Mouse (Mus musculus) ovary, postnatal 10 days (tissue): Measurements from ENCODE around the gene Wdr24.

Experiments used
- DNase-seq: peaks from one replicate; pipeline ENCODE4 v3.0.0; 2022; ENCODE audit warnings: low spot score

Gene Wdr24

DNA sequence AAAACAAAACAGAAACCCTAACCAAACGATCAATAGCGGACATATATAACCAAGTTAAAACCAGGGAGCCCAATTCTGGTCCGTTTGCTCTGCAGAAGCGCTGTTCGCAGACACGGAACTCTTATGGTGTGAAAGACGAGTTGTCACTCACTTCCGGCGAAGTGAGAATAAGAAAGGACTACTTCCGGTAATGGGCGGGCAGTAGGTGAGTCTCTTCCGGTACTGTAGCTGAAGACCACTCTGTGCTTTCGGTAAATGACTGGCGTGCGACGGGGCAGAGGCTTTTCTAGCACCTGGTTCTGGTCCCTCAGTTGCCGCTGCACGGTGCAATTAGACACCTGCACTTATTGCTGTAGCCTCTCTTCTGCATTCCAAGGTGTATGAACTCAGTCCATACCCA lies at the start of gene Wdr24:
Gene Wdr24 (plus strand): TSS at position 176 of the 400 bp plus-strand sequence.
- peak; percentile 53 for DNase-seq

DNA sequence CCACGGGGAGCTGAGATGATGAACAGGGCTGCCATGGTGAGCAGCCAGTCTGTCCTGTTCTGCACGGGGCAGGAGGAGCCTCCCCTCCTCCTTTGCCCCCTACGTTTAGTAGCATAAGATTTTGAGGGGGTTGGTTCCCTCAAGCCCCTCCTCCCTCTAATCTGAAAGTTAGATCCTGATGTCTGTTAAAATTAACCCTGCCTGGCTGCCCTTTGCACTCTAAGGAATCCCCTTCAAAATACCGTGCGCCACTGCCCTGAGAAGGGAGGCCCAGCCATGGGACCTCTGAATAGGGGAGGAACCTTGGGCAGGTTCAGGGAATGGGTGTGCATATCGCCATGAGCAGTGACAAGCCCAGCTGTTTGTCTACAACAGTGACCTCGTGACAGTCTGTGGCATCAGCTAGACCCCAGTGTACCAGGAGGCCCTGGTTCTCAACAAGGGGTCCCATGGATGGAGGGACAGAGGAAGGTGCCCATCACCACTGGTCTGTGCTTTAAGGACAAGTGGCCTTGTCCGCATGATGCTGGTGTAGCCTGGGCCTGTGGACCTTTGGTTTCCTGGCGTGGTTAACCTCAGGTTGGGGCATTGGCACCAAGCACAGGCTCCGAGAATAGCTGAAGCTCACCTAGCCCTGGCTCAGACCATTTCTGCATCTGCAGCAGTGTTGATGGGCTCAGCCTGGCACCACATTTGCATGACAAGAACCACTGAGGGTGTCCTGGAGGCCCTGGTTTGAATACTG lies 47.9 kb upstream of the Wdr24 start:
- no peak for DNase-seq

DNA sequence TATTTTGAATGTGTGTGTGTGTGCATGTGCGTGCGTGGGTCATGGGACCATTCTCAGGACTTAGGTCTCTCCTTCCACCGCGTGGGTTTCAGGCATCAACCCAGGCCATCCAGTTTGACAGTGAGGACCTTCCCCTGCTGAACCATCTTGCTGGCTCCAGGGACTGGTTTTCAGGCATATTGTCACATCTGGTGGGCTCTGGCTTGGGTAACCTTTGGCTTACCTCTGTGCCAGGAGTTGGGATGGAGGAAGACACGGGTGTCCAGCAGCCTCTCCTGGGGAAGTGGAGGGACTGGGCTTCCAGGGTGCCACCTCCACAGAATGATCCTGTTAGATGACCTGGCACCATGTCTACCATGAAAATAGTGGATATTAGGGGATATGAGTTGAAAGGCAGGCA lies 45.5 kb upstream of the Wdr24 start:
- no peak for DNase-seq

DNA sequence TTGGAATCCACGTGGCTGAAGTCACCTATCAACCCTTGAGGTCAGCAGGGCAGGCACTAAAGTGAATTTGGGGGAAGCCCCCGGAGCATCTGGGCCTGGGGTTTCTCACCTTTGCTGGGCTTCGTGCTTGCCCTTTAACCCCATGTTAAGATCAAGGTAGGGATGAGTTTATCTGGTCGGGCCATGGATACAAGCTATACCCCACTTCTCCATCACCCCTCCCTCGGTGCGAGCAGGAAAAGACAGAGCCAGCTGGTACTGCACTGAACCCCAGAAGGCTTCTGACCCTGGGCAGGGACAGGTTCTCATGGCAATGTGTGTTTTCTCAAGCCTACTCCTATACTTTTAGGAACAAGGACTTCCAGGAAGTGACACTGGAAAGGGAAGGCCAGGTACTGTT lies 42.1 kb upstream of the Wdr24 start:
- no peak for DNase-seq

DNA sequence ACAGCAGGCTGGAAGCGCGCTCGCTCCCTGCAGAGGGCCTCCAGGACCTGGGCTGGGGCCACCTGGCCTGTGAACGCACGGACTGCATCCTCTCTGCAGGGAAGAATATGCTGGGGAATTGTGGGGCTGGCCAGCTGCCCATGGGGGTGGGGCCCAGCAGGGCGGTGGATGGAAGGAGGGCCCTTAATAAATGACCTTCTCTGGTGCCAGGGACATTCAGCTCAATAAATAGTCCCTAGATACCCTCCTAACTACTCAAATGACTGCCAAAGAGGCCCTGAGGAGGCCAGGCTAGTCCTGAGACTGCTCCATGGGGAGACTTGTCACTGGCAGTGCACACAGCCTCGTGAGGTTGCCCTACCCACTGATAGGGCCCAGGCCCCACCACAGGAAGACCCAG lies 40.3 kb upstream of the Wdr24 start:
- DNase-seq: no peak

DNA sequence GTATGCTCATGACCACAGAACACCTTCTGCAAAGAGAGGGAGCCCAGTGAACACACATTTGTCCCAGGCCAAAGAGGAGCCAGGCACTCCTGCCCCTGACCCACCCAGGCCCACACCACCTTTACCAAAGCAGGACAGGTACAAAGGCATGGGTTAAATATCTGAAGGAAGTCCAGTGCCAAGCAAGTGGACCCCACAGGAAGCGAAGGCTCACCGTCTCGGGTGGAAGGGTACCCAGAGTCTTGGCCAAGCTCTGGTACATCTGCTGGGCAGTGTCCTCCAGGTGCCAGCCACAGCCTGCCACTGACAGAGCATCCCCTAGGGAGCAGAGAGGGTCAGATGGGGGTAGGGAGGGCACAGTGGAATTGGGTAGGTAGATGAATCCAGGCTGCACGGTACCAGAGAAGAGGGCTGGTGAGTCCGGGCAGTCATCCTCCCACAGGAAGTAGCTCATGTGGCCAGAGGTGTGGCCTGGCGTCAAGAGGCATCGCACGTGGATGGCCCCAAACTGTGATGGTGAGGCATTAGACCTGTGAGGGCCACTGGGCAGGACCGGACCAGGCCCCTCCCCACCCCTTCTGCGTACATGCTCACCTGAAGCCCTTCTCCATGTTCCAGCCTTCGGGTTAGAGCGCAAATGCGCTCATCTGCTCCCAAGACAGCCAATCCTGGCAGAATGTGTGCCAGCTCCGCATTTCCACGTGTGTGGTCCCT lies 39.4 kb upstream of the Wdr24 start:
- no peak for DNase-seq

DNA sequence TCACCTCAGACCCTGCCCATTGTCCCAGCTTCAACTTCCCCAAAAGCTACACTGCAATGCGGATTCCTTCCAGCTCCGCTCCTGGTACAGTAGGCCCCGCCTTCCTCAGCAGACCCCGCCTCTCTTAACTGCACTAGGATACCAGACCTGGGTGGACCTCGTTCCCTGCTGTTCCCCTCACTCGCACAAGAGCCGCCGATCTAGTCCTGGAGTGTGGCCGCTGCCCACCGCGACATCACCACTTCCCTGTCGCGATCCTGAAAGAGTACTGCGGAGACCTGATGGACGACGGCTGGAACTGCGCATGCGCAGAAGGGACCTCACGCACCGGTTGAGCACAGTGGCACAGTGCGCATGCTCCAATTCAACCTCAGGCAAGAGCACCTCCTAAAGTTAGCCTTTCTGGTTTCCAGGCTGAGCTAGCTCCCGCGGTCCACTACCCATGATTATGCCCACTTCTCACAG lies 38.1 kb upstream of the Wdr24 start, which contains the start of gene Haghl:
Gene Haghl (minus strand): TSS at position 393 of the 465 bp plus-strand sequence.
- peak; percentile 91 for DNase-seq

DNA sequence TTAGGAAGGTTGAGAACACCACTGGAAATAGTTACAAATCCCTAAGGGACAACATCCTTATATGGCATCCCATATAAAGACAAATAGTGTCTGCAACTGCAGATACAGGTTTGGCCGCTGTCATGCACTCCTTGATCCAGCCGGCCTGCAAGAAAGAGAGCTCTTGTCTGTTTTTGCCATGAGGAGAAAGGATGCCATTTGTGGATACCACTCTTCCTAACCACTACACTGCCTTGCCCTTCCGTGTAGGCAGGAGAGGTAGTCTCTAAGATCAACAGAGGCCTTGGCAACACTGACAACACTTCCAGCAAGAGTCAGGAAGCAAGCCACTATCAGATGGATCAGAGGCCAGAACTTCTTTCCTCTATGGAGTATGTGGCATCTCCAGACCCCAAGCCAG lies 37.1 kb upstream of the Wdr24 start, which contains the start of gene Ccdc78:
Gene Ccdc78 (plus strand): TSS at position 301 of the 400 bp plus-strand sequence.
- no peak for DNase-seq

DNA sequence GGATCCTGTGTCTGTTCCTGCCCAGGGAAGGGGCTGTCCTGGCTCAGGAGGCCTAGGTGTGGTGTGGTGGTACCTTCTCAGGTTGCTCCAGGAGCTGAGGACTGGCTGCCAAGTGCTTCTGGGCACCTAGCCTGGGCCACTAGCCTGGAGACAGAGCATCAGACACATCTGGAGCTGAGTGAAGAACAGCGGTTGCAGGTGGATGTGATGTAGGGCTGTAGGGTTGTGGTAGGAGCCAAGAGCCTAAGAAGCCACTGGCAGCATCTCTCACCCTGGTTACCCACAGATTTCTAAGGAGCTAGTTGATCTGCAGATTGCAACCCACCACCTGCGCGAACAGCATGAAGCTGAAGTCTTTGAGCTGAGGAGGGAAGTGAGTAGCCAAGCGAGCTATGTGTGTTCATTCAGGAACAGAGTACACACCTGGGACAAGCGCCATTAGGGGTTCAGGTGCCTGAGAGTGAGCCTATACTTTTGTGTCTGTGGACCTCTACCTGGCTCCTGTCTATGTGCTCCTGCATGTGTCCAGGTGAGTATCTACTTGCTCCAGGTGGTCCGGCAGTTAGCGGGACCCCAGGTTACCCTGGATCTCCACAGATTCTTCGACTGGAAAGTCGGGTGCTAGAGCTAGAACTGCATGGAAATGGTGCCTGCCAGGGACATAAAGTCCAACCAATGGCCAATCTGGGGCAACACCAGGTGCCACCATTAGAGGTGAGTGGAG lies 36.5 kb upstream of the Wdr24 start:
- DNase-seq: no peak

DNA sequence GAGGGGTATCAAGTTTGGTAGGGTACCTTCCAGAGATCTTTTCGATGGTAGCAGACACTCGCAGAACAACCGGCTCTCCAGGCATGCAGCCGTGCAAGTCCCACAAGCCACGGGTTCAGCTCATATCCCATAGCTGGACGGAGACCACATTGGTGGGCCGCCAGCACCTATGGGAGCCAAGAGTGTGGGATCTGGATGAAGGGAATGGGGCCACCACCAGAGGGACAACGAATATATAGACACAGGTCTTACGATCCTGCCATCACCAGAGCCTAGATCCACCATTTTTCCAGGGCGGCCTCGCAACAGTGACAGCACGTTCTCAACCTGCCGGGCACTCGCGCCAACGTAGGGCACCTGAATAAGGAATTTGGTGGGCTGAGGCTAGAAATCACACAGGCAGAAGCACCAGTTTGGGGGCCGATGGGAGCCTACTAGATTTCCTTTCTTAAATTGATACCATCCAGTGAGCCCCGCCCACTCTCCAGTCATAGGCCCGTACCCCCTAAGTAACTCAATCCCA lies 32.0 kb upstream of the Wdr24 start:
- DNase-seq: no peak

DNA sequence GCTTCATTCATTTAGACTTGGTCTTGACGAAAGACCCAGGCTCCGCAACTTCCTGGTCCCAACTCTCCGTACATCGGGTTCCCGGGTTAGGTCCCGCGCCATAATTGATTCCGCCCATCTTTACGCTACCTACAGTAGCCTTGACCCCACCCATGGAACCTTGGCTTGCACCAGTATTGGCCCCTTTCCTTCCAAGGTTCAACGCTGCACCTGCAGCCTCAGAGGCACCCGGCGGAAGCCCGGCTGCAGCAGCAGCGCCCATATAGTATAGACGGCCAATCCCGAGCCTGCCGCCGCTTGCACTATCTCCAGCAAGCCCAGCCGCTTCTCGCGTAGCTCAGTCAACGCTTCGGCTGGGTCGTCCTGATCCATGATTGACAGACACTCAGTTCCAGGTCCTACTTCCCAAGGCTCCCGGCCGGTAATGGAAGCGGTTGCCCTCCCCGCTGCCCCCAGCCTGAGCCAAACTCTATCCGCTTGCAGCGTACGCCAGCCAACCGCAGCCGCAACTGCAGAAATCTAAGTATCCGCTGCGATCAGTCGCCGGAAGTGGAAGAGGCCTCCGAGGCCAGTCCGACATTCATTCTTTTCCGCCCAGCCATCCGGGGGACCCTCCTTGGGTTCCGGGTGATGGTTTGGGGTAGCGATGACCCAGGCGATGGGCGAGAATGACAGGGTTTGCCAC lies 31.4 kb upstream of the Wdr24 start:
- peak; percentile 88 for DNase-seq

DNA sequence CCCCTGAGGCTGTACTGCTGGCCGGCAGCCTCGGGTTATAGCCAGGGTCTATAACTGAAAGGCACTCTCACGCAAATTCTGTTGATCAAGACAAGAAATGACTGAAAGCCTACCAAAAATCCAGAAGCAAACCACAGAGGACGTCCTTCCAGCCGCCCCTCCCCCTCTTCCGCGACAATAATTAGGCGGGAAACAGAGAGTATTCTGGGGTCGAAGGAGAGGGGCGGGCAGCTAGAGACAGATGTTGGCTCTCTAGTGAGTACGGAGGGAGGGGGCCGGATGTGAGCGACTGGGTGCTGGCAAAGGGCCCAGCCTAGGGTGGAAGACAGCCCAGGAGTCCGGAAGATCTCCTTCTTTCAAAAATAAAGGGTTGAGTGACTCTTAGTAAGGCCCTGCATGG lies 30.8 kb upstream of the Wdr24 start, which contains the start of gene Fam173a:
Gene Fam173a (minus strand): TSS at position 287 of the 400 bp plus-strand sequence.
- DNase-seq: peak; percentile 62

DNA sequence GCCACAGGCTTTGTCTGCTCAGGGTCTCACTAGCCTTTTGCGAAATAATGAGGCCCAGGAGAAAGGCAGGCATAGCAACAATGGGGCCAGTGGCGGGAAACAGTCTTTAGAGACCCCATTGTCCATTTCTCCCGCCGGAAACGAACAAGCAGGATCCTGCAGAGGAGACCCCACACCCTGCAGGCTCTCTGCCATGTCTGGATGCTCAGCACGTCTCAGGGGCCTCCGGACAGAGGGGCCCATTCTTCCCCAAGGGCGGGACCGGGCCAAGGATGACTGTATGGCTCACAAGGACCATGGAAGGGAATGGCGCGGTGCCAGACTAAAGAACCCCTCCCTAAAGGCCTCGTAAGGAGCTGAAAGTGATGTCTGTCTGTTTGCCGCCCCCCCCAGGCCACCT lies 29.2 kb upstream of the Wdr24 start:
- DNase-seq: no peak

DNA sequence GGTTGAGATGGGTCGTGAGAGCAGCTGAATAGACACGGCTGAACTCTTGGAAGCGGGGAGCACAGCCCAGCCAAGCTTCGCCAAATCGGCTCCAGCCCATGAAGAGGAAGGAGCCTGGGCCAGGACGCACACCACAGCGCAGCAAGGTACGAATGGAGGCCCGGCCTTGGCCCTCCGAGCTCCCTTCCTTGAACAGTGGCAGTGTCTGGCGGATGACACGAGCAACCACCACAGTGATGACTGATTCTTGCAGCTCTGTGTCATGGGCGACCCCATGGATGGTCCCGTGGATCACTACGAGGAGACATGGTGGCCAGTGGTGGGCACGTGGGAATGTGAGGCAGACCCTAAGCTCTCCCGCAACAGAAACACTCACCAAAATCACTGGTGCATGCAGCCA lies 28.4 kb upstream of the Wdr24 start:
- DNase-seq: no peak

DNA sequence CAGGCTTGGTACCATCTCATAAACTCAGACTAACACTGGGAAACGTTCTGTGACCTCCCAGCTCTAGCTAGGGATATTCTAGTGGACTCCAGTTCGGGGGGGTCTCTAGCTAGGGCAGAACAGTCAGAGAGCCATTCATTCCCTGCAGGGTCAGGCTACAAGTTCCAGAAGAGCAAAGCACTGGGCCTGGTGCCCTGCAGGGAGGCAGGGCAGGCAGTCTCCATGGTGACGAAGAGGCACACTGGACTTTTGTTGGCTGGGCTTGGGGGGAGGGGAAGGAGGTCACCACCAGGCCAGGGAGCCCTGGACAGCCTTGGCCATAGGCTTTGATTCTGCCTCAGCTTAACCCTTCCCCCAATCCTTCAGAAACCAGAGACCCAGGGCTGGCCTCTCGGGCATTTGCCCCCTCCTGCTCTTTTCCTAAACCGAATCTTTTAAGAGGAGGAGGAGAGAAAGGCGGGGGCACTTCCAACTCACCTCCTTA lies 27.8 kb upstream of the Wdr24 start, which contains the start of gene AC134908.4:
Gene AC134908.4 (minus strand): TSS at position 51 of the 484 bp plus-strand sequence.
- no peak for DNase-seq

DNA sequence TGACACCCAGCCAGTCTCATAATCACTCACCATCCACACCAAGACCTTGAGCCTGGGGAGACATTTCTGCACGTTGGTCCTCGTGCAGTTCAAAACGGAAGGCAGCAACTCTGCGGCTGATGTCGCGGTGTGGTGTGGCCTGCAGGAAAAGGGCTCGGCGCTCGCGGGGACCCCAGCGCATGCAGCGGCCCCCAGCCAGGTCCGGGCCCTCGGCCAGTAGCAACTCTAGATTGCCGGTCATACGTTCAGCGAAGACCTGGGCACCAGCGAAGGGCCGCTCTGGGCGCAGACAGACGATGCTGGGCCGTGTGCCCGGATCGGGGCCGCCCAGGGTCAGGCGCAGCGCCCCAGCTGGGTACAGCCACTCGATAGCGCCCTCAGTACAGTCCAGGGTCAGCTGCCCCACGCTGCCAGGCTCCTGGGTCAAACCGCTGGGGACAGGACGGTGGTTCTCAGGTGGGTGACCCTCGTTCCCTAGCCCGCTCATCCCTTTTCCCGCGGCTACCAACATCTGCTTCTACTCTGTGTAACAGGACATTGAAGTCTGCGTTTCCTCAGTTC lies 27.1 kb upstream of the Wdr24 start:
- no peak for DNase-seq

DNA sequence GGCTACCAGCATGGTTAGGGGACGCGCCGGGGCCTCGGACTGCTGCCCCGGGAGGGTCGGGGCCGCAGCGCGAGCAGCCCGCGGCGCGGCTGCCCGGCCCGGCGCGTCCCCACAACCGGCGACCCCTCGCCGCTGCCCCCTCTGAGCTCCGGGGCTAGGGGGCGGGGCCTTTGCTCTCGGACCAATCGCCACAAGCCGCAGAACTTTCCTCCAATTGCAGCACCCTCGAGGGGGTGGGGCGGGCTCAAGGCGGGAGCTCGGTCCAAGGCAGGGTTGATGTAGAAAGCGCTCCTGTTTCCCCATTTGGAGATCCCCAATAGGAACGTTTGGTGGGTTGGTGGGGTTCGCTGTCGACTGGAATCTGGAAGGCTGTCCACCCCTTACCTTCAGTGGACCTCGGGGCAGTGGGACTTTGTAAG lies 26.5 kb upstream of the Wdr24 start, which contains the start of gene Metrn:
Gene Metrn (minus strand): TSS at position 186 of the 419 bp plus-strand sequence.
- DNase-seq: peak; percentile 72

DNA sequence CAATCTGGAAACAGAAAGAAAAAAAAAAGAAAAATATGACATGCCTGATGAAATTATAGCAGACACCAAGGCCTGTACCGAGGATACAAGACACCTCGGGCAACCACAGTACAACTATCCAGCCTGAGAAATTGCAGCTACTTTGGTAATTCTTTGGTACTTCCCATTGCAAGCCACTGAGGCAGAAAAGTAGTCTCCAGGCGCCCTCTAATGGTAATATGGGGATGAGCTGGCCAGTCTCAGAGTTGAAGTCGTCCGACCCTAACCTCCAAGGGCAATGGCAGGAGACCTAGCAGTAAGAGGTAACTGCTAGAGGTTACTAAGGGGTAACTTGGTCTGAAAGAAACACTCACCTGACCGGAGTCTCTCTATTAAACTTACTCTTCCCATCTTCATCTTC lies 22.4 kb upstream of the Wdr24 start:
- no peak for DNase-seq

DNA sequence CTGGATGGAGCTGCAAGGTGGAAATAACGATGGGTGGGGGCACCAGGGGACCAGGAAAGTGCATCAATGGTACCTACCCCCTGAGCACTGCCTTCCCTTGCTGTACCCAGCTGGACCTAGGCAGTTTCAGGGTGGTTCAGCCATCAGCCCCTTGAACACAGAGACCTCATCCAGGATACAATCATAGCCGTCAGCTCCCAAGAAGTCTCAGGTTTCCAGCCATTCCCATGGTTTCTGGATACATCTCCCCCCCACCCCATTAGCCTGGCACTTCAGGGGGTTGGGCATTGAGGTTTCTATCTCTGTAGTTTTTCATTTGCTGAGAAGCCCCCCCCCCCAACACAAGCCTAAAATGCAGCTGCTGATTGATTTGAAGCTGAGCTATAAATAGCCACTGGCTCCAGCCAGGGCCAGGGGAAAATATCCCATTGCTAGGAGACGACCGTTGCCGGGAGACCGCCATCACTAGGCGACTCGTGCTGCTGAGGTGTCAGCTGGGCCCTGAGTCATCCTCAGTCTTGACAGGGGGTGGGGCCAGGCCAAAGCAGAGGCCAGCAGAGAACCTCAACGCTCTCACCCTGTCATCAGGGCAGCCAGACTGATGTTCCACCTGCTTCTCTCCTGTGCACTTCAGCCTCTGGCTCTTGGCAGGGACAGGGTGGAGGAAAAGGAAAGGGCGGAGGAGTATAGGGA lies 20.5 kb upstream of the Wdr24 start:
- no peak for DNase-seq

DNA sequence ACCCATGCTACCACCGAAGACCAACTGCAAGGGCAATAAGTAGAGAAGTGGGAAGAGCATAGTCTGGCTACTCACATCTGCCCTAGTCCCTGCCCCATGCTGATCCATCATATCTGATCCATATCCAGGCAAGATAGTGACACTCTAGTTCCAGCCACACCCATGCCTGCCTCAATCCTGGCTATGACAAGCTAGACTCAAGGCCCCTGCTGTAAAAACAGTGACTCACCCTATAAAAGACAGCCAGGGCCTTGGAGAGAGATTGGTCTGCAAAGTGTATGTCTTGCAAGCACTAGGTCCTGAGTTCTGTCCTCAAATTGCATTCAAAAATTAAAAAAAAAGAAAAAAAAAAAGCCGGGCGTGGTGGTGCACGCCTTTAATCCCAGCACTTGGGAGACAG lies 16.9 kb upstream of the Wdr24 start:
- DNase-seq: no peak
